Mouse (Mus musculus): Measurements from ENCODE around the gene Ric3. TPM values are rescaled to one million over a fixed set of nuclear protein-coding genes. Genes with fewer than 3 reads are reported as not detected.

The Ric3 gene
- total and polyA plus RNA-seq, 3 experiments: 0.13 TPM; not detected in 2

DNA sequence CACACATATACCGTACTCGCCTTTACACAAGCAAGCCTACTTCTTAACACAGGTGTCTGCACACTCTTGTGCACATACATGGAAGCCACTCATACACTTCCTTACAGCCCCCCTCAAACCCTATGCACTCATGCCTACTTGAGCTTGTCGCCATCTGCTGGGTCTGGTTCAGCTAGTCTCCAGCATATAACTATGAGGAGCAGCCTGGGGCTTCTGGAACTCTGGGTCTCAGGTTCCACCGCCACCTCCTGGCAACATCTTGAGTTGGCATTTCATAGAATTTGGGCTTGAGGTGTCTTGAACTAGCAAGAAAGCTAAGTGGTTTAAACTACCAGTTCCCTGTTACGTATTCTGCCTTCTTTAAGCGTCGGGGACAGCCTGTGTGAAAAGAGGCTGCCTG lies 63.9 kb downstream of the Ric3 start:
- H3K79me2 ChIP-seq (replicated peaks; ENCODE audit: control insufficient read depth, extremely low read depth, insufficient read depth, poor library complexity, severe bottlenecking): no peaks in the 10 kb centered on the region
- dilution Hi-C loops (cut with MboI; ENCODE audit: extremely low pct_ligation_motif_present, extremely low pct_unique_long_range_greater_than_20kb, low sequenced_read_pairs): no loop called here
- no peak overlapping the region for H3K27ac ChIP-seq (ENCODE audit: insufficient read depth, low read depth)
- H3K9me3 ChIP-seq (replicated peaks; ENCODE audit: low read length): no peaks in the 10 kb centered on the region
- H3K27me3 ChIP-seq (replicated peaks): peaks cover 37% of the 10 kb centered on the region
- in situ Hi-C loops (cut with MboI; ENCODE audit: low pct_ligation_motif_present, low pct_unique_long_range_greater_than_20kb, low sequenced_read_pairs): no loop called here
- peak in 1 of 2 experiments; percentile 39; a peak in 2 of 4 replicates for TF ChIP-seq CTCF (conservative IDR thresholded peaks at IDR 0.05 in 1 of 2, IDR thresholded peaks at IDR 0.05 in 1 of 2; ENCODE audit: low read depth in 2 of 2, low read length in 2 of 2)
- TF ChIP-seq CHD2 (IDR thresholded peaks at IDR 0.05; ENCODE audit: low read length): no peak
- H3K4me3 ChIP-seq (replicated peaks in 1 of 3; ENCODE audit: low read depth in 2 of 3, low read length in 2 of 3, poor library complexity in 1 of 3): no peak overlapping the region
- no peaks in the 10 kb centered on the region for H3K36me3 ChIP-seq (replicated peaks in 1 of 2; ENCODE audit: control insufficient read depth in 1 of 2, insufficient read depth in 1 of 2, low read length in 1 of 2)
- DNase-seq (ENCODE audit: extremely low read depth): no peak
- H3K4me1 ChIP-seq (ENCODE audit: control insufficient read depth in 1 of 2, insufficient read depth in 2 of 2): no peaks in the 10 kb centered on the region
- H3K4me2 ChIP-seq (ENCODE audit: insufficient read depth, low read depth, poor library complexity, severe bottlenecking): no peak overlapping the region
- H3K9ac ChIP-seq (ENCODE audit: insufficient read depth, low read depth): no peak overlapping the region

DNA sequence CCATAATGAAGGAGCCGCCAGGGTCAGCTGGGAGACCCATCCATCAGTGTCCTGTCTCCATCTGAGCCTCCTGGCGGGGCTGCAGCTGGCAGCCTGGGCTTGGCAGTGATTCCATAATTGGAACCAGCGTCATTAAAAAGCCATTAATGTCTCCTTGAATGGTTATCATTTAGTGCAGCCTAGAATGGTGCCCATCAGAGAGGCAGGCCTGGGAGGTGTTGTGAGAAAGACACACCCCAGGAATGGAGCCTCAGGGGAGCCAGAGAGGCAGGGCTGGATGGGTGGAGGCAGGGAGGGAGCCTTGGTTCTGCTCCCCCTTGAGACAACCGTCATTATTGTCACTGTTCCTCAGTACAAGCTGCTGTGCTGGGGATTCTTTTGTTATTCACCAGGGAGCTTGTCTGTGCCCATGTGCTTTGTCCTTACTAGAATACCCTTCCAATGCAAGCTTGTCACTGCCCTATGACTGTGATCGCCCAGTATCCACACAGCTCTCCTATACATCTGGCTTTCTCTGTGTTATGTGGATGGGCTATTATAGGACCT lies 66.7 kb downstream of the Ric3 start:
- dilution Hi-C loops (cut with MboI; ENCODE audit: extremely low pct_ligation_motif_present, extremely low pct_unique_long_range_greater_than_20kb, low sequenced_read_pairs) (no loop called here), in situ Hi-C loops (cut with MboI; ENCODE audit: low pct_ligation_motif_present, low pct_unique_long_range_greater_than_20kb, low sequenced_read_pairs) (no loop called here)
- no peak overlapping the region for H3K4me3 ChIP-seq (replicated peaks in 1 of 3; ENCODE audit: low read depth in 2 of 3, low read length in 2 of 3, poor library complexity in 1 of 3)

DNA sequence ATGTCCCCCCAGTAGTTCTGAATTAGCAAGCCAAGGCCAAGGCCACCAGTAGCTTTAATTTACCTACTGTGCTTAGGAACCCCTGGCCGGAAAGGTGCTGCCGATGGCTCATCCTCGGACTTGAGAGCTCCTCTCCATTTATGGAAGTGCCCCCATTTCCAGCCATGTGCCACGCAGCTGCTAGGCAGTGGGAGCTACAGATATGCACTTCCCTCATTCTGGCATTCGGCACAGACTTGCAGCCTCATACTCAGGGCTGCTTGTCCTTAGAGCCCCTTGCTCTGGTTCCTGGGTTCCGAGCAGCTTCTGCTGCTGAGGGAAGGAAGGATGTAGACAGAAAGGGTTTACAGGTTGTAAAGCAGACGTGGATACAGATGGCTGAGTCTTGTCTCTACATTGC lies 68.3 kb downstream of the Ric3 start:
- no peak overlapping the region for H3K27ac ChIP-seq (ENCODE audit: insufficient read depth, low read depth)
- no peaks in the 10 kb centered on the region for H3K79me2 ChIP-seq (replicated peaks; ENCODE audit: control insufficient read depth, extremely low read depth, insufficient read depth, poor library complexity, severe bottlenecking)
- H3K4me2 ChIP-seq (ENCODE audit: insufficient read depth, low read depth, poor library complexity, severe bottlenecking): no peak overlapping the region
- no peak for TF ChIP-seq BHLHE40 (IDR thresholded peaks at IDR 0.05; ENCODE audit: low read depth, low read length)
- TF ChIP-seq EP300 (IDR thresholded peaks at IDR 0.05; ENCODE audit: low read length): no peak
- no peak for TF ChIP-seq RAD21 (IDR thresholded peaks at IDR 0.05; ENCODE audit: low read depth, low read length)
- TF ChIP-seq SIN3A (IDR thresholded peaks at IDR 0.05; ENCODE audit: low read length): no peak
- TF ChIP-seq ZNF384 (IDR thresholded peaks at IDR 0.05; ENCODE audit: low read depth, low read length): no peak
- TF ChIP-seq MAZ (IDR thresholded peaks at IDR 0.05; ENCODE audit: low read depth, low read length): no peak
- TF ChIP-seq RCOR1 (conservative IDR thresholded peaks at IDR 0.05; ENCODE audit: low read depth, low read length): no peak
- TF ChIP-seq GABPA (IDR thresholded peaks at IDR 0.05; ENCODE audit: insufficient replicate concordance, low read depth, low read length): no peak
- no peak for TF ChIP-seq NELFE (IDR thresholded peaks at IDR 0.05; ENCODE audit: low read depth, low read length)
- TF ChIP-seq HCFC1 (IDR thresholded peaks at IDR 0.05; ENCODE audit: low read depth, low read length): no peak
- TF ChIP-seq NRF1 (IDR thresholded peaks at IDR 0.05; ENCODE audit: low read depth, low read length): no peak
- no peak for TF ChIP-seq MAFK (IDR thresholded peaks at IDR 0.05; ENCODE audit: insufficient replicate concordance, low read length)
- no peak for TF ChIP-seq MYC (IDR thresholded peaks at IDR 0.05; ENCODE audit: low read depth, low read length)
- no peak for TF ChIP-seq E2F4 (IDR thresholded peaks at IDR 0.05; ENCODE audit: insufficient replicate concordance, low read depth, low read length)
- TF ChIP-seq SMC3 (IDR thresholded peaks at IDR 0.05; ENCODE audit: low read depth, low read length): no peak
- no peak for TF ChIP-seq IRF4 (IDR thresholded peaks at IDR 0.05; ENCODE audit: low read depth, low read length)
- H3K36me3 ChIP-seq (replicated peaks in 1 of 2; ENCODE audit: control insufficient read depth in 1 of 2, insufficient read depth in 1 of 2, low read length in 1 of 2): no peaks in the 10 kb centered on the region
- in situ Hi-C loops (cut with MboI; ENCODE audit: low pct_ligation_motif_present, low pct_unique_long_range_greater_than_20kb, low sequenced_read_pairs): no loop called here
- no peak overlapping the region for H3K4me3 ChIP-seq (replicated peaks in 1 of 3; ENCODE audit: low read depth in 2 of 3, low read length in 2 of 3, poor library complexity in 1 of 3)
- H3K9me3 ChIP-seq (replicated peaks; ENCODE audit: low read length): no peaks in the 10 kb centered on the region
- DNase-seq (ENCODE audit: extremely low read depth): no peak
- no peak overlapping the region for H3K9ac ChIP-seq (ENCODE audit: insufficient read depth, low read depth)
- H3K4me1 ChIP-seq (ENCODE audit: control insufficient read depth in 1 of 2, insufficient read depth in 2 of 2): no peaks in the 10 kb centered on the region
- peaks cover 46% of the 10 kb centered on the region for H3K27me3 ChIP-seq (replicated peaks)
- dilution Hi-C loops (cut with MboI; ENCODE audit: extremely low pct_ligation_motif_present, extremely low pct_unique_long_range_greater_than_20kb, low sequenced_read_pairs): no loop called here

More for the DNA sequence above, 66.7 kb downstream of the Ric3 start:
- Histone ChIP-seq H3K9me3 (replicated peaks; ENCODE audit: low read length) (no peaks in the 10 kb centered on the region), H3K4me2 (ENCODE audit: insufficient read depth, low read depth, poor library complexity, severe bottlenecking) (no peak overlapping the region), H3K36me3 (replicated peaks in 1 of 2; ENCODE audit: control insufficient read depth in 1 of 2, insufficient read depth in 1 of 2, low read length in 1 of 2) (no peaks in the 10 kb centered on the region), H3K27ac (ENCODE audit: insufficient read depth, low read depth) (no peak overlapping the region), H3K27me3 (replicated peaks) (peaks cover 40% of the 10 kb centered on the region), H3K79me2 (replicated peaks; ENCODE audit: control insufficient read depth, extremely low read depth, insufficient read depth, poor library complexity, severe bottlenecking) (no peaks in the 10 kb centered on the region), H3K9ac (ENCODE audit: insufficient read depth, low read depth) (no peak overlapping the region), H3K4me1 (ENCODE audit: control insufficient read depth in 1 of 2, insufficient read depth in 2 of 2) (no peaks in the 10 kb centered on the region)
- DNase-seq (ENCODE audit: extremely low read depth): no peak
- no peak for TF ChIP-seq IRF4 (IDR thresholded peaks at IDR 0.05; ENCODE audit: low read depth, low read length)
- TF ChIP-seq ELF1 (IDR thresholded peaks at IDR 0.05; ENCODE audit: low read depth, low read length): no peak
- TF ChIP-seq RAD21 (IDR thresholded peaks at IDR 0.05; ENCODE audit: low read depth, low read length): no peak
